Mouse (Mus musculus) liver, embryonic 14.5 days (tissue): ENCODE measurements around the gene Mical3. TPM values are rescaled to one million over a fixed set of nuclear protein-coding genes. Genes with fewer than 3 reads are reported as not detected.

ENCODE experiments used
- ATAC-seq: fragments of 200-750 bp; cut with Nextera tagmentation; 2 replicates; pipeline ENCODE4 v1.8.0; 2017; ENCODE audit warnings: moderate number of reproducible peaks, mild to moderate bottlenecking, moderate library complexity; ENCODE audit not compliant: insufficient read depth
- DNase-seq, 3 experiments: peaks; one replicate each; pipeline ENCODE4 v3.0.0-alpha.2; 2012 to 2013; ENCODE audit warnings: low read depth in 3 of 3, low spot score in 3 of 3
- H3K27ac ChIP-seq: fragments of 300-500 bp; sonication (generic); 2 replicates; pipeline ENCODE4 v1.5.1; 2014; ENCODE audit warnings: moderate library complexity, mild to moderate bottlenecking, control low read depth, inconsistent platforms
- H3K27me3 ChIP-seq: fragments of 300-500 bp; sonication (generic); 2 replicates; pipeline ENCODE4 v1.6.1; 2014; ENCODE audit warnings: mild to moderate bottlenecking, low read length, moderate library complexity; ENCODE audit not compliant: control insufficient read depth, insufficient read depth
- H3K36me3 ChIP-seq: fragments of 300-500 bp; sonication (generic); replicated peaks from 2 replicates; pipeline ENCODE4 v1.6.1; 2014; ENCODE audit warnings: low read depth; ENCODE audit not compliant: control insufficient read depth, insufficient read depth
- H3K4me1 ChIP-seq, 2 experiments: fragments of 200-500 bp in 1 of 2; fragments of 300-500 bp in 1 of 2; sonication (generic) in 1 of 2; replicated peaks; 2 replicates each; pipeline ENCODE4 v1.6.1; 2012 to 2014; ENCODE audit warnings: antibody characterized with exemption in 1 of 2, inconsistent platforms in 1 of 2, low read length in 1 of 2; ENCODE audit not compliant: control insufficient read depth in 2 of 2, insufficient read depth in 2 of 2
- H3K4me2 ChIP-seq: fragments of 300-500 bp; sonication (generic); 2 replicates; pipeline ENCODE4 v1.6.1; 2014; ENCODE audit warnings: low read depth, mild to moderate bottlenecking, control low read depth, moderate library complexity
- H3K4me3 ChIP-seq, 2 experiments: fragments of 200-500 bp in 1 of 2; fragments of 300-500 bp in 1 of 2; sonication (generic) in 1 of 2; 2 replicates each; pipeline ENCODE4 v1.5.1; 2012 to 2014; ENCODE audit warnings: low read depth in 2 of 2, low read length in 2 of 2, mild to moderate bottlenecking in 2 of 2, control low read depth in 1 of 2, inconsistent platforms in 1 of 2, moderate library complexity in 1 of 2; ENCODE audit not compliant: insufficient read depth in 1 of 2
- H3K9ac ChIP-seq: fragments of 300-500 bp; sonication (generic); replicated peaks from 2 replicates; pipeline ENCODE4 v1.6.1; 2014; ENCODE audit warnings: mild to moderate bottlenecking, control low read depth, moderate library complexity
- H3K9me3 ChIP-seq: fragments of 300-500 bp; sonication (generic); 2 replicates; pipeline ENCODE4 v1.6.1; 2016; ENCODE audit warnings: low read length, mixed read lengths; ENCODE audit not compliant: control insufficient read depth
- CTCF ChIP-seq: IDR thresholded peaks from 2 replicates; pipeline ENCODE4 v1.5.1; 2016; ENCODE audit warnings: antibody characterized with exemption, low read depth, control low read depth
- EP300 ChIP-seq: IDR thresholded peaks from 2 replicates; pipeline ENCODE4 v1.6.1; 2016; ENCODE audit warnings: antibody characterized with exemption, low read depth
- WGBS: fragments of 180-500 bp; shearing (Covaris S2); extraction: QIAGEN DNeasy Blood & Tissue Kit; methylation state at CpG from one replicate; pipeline ENCODE4 v1.1.7; 2014; ENCODE audit not compliant: insufficient replicate concordance; 5-methylcytosine and 5-hydroxymethylcytosine counted together
- polyA plus RNA-seq, 2 experiments: library from polyadenylated mRNA; depleted of rRNA in 1 of 2; stranded (reverse) in 1 of 2; unstranded in 1 of 2; fragments of >200 nt; fragmentation: Nextera tagmentation in 1 of 2; extraction: Ambion mirVana in 1 of 2; gene quantifications; 2 replicates each; pipeline versions ENCODE4 v1.2.1 to v1.2.3; 2012 to 2014

Gene Mical3
- polyA plus RNA-seq, 2 experiments: 8.1 to 9.4 TPM

DNA sequence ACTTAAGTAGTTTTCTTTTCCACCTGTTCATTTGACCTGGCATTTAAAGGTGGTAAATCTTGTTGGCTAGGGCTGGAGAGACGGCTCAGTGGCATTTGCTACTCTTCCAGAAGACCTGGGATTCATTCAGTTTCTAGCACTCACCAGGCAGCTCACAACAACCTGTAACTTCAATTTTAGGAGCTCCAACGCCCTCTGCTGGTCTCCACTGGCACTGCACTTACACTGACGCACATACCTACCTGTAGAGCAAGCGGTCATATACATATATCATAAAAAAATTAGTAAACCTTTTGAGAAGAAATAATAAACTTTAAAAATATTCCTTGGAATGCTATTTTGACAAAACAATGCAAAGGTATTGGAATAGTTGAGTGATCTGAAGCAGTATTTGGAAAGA, 13.7 kb downstream of the Mical3 start:
- no peaks in the 10 kb centered on the region for H3K36me3 ChIP-seq
- no peaks in the 10 kb centered on the region for H3K9me3 ChIP-seq
- H3K4me2 ChIP-seq: no peak overlapping the region
- WGBS: 69% methylated on average over 4 of the region's 4 CpGs
- no peak overlapping the region for H3K4me3 ChIP-seq
- no peak overlapping the region for H3K27ac ChIP-seq
- no peak overlapping the region for H3K9ac ChIP-seq
- ATAC-seq (no peak), DNase-seq (no peak)
- H3K4me1 ChIP-seq: peaks cover 5 to 11% of the 10 kb centered on the region in 2 experiments
- no peaks in the 10 kb centered on the region for H3K27me3 ChIP-seq
- no peak for TF ChIP-seq EP300
- TF ChIP-seq CTCF: peak; percentile 76

DNA sequence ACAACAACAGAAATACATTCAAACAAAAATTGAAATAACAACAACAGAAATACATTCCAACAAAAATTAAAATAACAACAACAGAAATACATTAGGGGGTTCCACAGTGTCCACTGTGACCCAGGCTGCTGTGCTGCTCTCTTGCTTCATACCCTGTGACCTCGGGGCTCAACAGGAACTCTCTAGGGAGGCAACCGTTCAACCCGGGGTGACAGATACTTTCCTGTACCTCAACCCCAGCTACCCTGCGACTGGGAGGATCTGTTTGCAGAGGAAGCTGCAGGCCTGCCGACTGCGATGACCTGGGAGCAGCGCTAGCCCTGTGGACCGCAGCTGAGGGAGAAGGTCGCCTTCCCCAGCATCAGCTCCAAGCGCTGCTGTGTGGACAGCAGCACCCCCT, 14.4 kb downstream of the Mical3 start:
- Histone ChIP-seq H3K4me3 (no peak overlapping the region), H3K36me3 (no peaks in the 10 kb centered on the region), H3K27me3 (no peaks in the 10 kb centered on the region), H3K4me1 (peaks cover 12 to 17% of the 10 kb centered on the region in 2 experiments), H3K9me3 (no peaks in the 10 kb centered on the region), H3K4me2 (no peak overlapping the region), H3K9ac (no peak overlapping the region), H3K27ac (no peak overlapping the region)
- ATAC-seq: no peak
- TF ChIP-seq CTCF: peak; percentile 19; the same call in 1 of the 2 replicates
- TF ChIP-seq EP300: no peak
- DNase-seq: no peak
- 43% methylated on average over 10 of the region's 10 CpGs for WGBS

GRCm38 (mm10) chr6:121111448-121112055, 19.2 kb downstream of the Mical3 start:
- peak overlapping the region; percentile 56 for H3K9ac ChIP-seq
- ATAC-seq: peak; percentile 66
- H3K4me2 ChIP-seq: peak overlapping the region; percentile 91
- no peak for TF ChIP-seq CTCF
- no peak for TF ChIP-seq EP300
- H3K4me3 ChIP-seq: peak overlapping the region in 1 of 2 experiments; percentile 100; a peak in 2 of 4 replicates
- no peaks in the 10 kb centered on the region for H3K9me3 ChIP-seq
- H3K4me1 ChIP-seq: peaks cover 35 to 37% of the 10 kb centered on the region in 2 experiments
- peaks cover 9% of the 10 kb centered on the region for H3K36me3 ChIP-seq
- no peaks in the 10 kb centered on the region for H3K27me3 ChIP-seq
- WGBS: 21% methylated on average over 10 of the region's 10 CpGs
- DNase-seq: peak; percentile 85 to 90 (median 87)
- peak overlapping the region; percentile 96 for H3K27ac ChIP-seq

DNA sequence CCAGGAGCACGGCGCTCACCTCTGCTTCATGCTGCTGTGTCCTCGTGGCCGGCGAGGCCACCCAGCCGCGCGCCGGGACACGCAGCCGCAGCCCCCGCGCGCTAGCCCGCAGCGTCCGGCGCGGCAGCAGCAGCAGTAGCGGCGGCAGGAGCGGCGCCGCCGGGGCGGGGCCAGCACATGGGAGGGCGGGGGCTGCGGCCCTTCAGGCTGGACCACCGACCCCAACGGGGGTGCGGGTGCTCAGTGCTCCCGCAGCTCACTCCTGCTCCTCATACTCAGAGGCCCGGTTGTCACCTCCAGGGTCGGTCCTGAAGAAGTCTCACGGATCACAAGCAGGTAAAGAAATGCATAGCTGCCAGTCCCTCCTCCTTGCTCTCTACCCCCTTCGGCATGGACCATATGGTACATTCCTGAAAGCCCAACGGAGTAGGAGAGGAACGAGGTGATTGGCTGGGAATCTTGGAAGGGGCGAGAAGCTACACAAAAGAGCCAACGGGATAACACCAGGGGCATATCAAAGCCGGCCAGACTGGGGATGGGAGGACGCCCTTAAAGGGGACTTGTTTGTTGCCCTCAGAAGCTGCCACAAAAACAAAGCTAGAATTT, 20.7 kb downstream of the Mical3 start:
- DNase-seq: peak; percentile 96 to 98 (median 97)
- Histone ChIP-seq H3K36me3 (peaks cover 9% of the 10 kb centered on the region), H3K4me1 (peaks cover 36 to 37% of the 10 kb centered on the region in 2 experiments)

More for the DNA sequence above, 20.7 kb downstream of the Mical3 start:
- ATAC-seq: peak; percentile 91
- peak overlapping the region; percentile 89 to 100 for H3K4me3 ChIP-seq
- WGBS: under 1% methylated on average over 41 of the region's 42 CpGs
- H3K27me3 ChIP-seq: no peaks in the 10 kb centered on the region
- H3K9me3 ChIP-seq: no peaks in the 10 kb centered on the region
- peak overlapping the region; percentile 91 for H3K4me2 ChIP-seq
- H3K9ac ChIP-seq: peak overlapping the region; percentile 99
- H3K27ac ChIP-seq: peak overlapping the region; percentile 96
- TF ChIP-seq EP300 (peak; percentile 59), CTCF (no peak)
